Mouse (Mus musculus) MEL (cell line): Measurements from ENCODE around the gene Ttpal. TPM values are rescaled to one million over a fixed set of nuclear protein-coding genes. Genes with fewer than 3 reads are reported as not detected.

Experiments used
- DNase-seq: peaks from one replicate; pipeline ENCODE4 v3.0.0; 2011; ENCODE audit warnings: low read depth, low spot score
- H3K27ac ChIP-seq: 2 replicates; pipeline ENCODE4 v1.5.1; 2012; ENCODE audit warnings: low read depth, mild to moderate bottlenecking, control low read depth, low read length, moderate library complexity; ENCODE audit not compliant: control insufficient read depth
- H3K27me3 ChIP-seq, 2 experiments: fragments of 150-350 bp in 1 of 2; sonication (generic) in 1 of 2; 2 replicates each; pipeline ENCODE4 v1.6.1; 2012; ENCODE audit warnings: low read length in 2 of 2, mild to moderate bottlenecking in 2 of 2, improper control_type of control experiment in 1 of 2, moderate library complexity in 1 of 2; ENCODE audit not compliant: insufficient read depth in 2 of 2, control insufficient read depth in 1 of 2
- H3K36me3 ChIP-seq, 2 experiments: 2 replicates each; pipeline ENCODE4 v1.6.1; 2012 to 2014; ENCODE audit warnings: low read length in 2 of 2, improper control_type of control experiment in 1 of 2, inconsistent platforms in 1 of 2, mild to moderate bottlenecking in 1 of 2; ENCODE audit not compliant: insufficient read depth in 2 of 2, control insufficient read depth in 1 of 2
- H3K4me1 ChIP-seq, 2 experiments: fragments of 150-350 bp in 1 of 2; sonication (generic) in 1 of 2; 2 replicates each; pipeline ENCODE4 v1.6.1; 2012; ENCODE audit warnings: low read length in 2 of 2, improper control_type of control experiment in 1 of 2, mild to moderate bottlenecking in 1 of 2; ENCODE audit not compliant: insufficient read depth in 2 of 2, control insufficient read depth in 1 of 2
- H3K4me3 ChIP-seq, 2 experiments: fragments of 150-350 bp in 1 of 2; sonication (generic) in 1 of 2; 2 replicates each; pipeline ENCODE4 v1.5.1; 2012; ENCODE audit warnings: low read depth in 2 of 2, low read length in 2 of 2, mild to moderate bottlenecking in 2 of 2, moderate library complexity in 2 of 2, control low read depth in 1 of 2, improper control_type of control experiment in 1 of 2; ENCODE audit not compliant: control insufficient read depth in 1 of 2, insufficient read depth in 1 of 2
- H3K79me2 ChIP-seq: 2 replicates; pipeline ENCODE4 v1.6.1; 2012; ENCODE audit warnings: mild to moderate bottlenecking, low read length, moderate library complexity; ENCODE audit not compliant: control insufficient read depth, poor library complexity, insufficient read depth
- H3K9ac ChIP-seq: 2 replicates; pipeline ENCODE4 v1.6.1; 2012; ENCODE audit warnings: low read depth, mild to moderate bottlenecking, control low read depth, low read length, moderate library complexity; ENCODE audit not compliant: control insufficient read depth, poor library complexity, severe bottlenecking
- H3K9me3 ChIP-seq: fragments of 150-350 bp; sonication (generic); replicated peaks from 2 replicates; pipeline ENCODE4 v1.6.1; 2012; ENCODE audit warnings: mild to moderate bottlenecking, low read length, improper control_type of control experiment, moderate library complexity; ENCODE audit not compliant: insufficient read depth
- BHLHE40 ChIP-seq: IDR thresholded peaks from 2 replicates; pipeline ENCODE4 v1.6.1; 2012; ENCODE audit warnings: low read depth, mild to moderate bottlenecking, inconsistent platforms, low read length, improper control_type of control experiment, borderline replicate concordance
- E2F4 ChIP-seq: IDR thresholded peaks from 2 replicates; pipeline ENCODE4 v1.6.1; 2011; ENCODE audit warnings: low read depth, low read length, improper control_type of control experiment, borderline replicate concordance
- EP300 ChIP-seq, 2 experiments: IDR thresholded peaks; 2 replicates each; pipeline ENCODE4 v1.6.1; 2011; ENCODE audit warnings: improper control_type of control experiment in 2 of 2, low read length in 2 of 2, low read depth in 1 of 2, mild to moderate bottlenecking in 1 of 2
- ETS1 ChIP-seq: IDR thresholded peaks from 2 replicates; pipeline ENCODE4 v1.6.1; 2012; ENCODE audit warnings: low read depth, mild to moderate bottlenecking, inconsistent platforms, low read length, improper control_type of control experiment, moderate library complexity
- GABPA ChIP-seq: IDR thresholded peaks from 2 replicates; pipeline ENCODE4 v1.6.1; 2012; ENCODE audit warnings: low read depth, mild to moderate bottlenecking, inconsistent platforms, low read length, improper control_type of control experiment, moderate library complexity
- GATA1 ChIP-seq: IDR thresholded peaks from 2 replicates; pipeline ENCODE4 v1.6.1; 2011; ENCODE audit warnings: low read depth, low read length, improper control_type of control experiment
- HCFC1 ChIP-seq: IDR thresholded peaks from 2 replicates; pipeline ENCODE4 v1.6.1; 2012; ENCODE audit warnings: low read depth, mild to moderate bottlenecking, inconsistent platforms, low read length, improper control_type of control experiment, moderate library complexity
- JUND ChIP-seq: IDR thresholded peaks from 2 replicates; pipeline ENCODE4 v1.6.1; 2011; ENCODE audit warnings: low read depth, mild to moderate bottlenecking, improper control_type of control experiment, low read length
- KAT2A ChIP-seq: conservative IDR thresholded peaks from 2 replicates; pipeline ENCODE4 v1.6.1; 2012; ENCODE audit warnings: low read depth, low read length, improper control_type of control experiment, inconsistent platforms
- MAFK ChIP-seq: IDR thresholded peaks from 2 replicates; pipeline ENCODE4 v1.6.1; 2011; ENCODE audit warnings: low read depth, mild to moderate bottlenecking, low read length, improper control_type of control experiment, borderline replicate concordance
- MAZ ChIP-seq: IDR thresholded peaks from 2 replicates; pipeline ENCODE4 v1.6.1; 2012; ENCODE audit warnings: low read depth, mild to moderate bottlenecking, inconsistent platforms, low read length, improper control_type of control experiment
- MEF2A ChIP-seq: IDR thresholded peaks from 2 replicates; pipeline ENCODE4 v1.6.1; 2014; ENCODE audit warnings: low read depth, mild to moderate bottlenecking, inconsistent platforms, low read length, improper control_type of control experiment; ENCODE audit not compliant: poor library complexity, insufficient replicate concordance, severe bottlenecking; ENCODE audit errors: extremely low read depth
- MXI1 ChIP-seq: IDR thresholded peaks from 2 replicates; pipeline ENCODE4 v1.6.1; 2011; ENCODE audit warnings: mild to moderate bottlenecking, low read depth, low read length, improper control_type of control experiment
- MYB ChIP-seq: IDR thresholded peaks from 2 replicates; pipeline ENCODE4 v1.6.1; 2011; ENCODE audit warnings: mild to moderate bottlenecking, low read depth, low read length, improper control_type of control experiment
- NELFE ChIP-seq: IDR thresholded peaks from 2 replicates; pipeline ENCODE4 v1.6.1; 2011; ENCODE audit warnings: low read depth, low read length, improper control_type of control experiment
- NRF1 ChIP-seq: IDR thresholded peaks from 2 replicates; pipeline ENCODE4 v1.6.1; 2014; ENCODE audit warnings: low read depth, mild to moderate bottlenecking, inconsistent platforms, low read length, improper control_type of control experiment, moderate library complexity; ENCODE audit not compliant: poor library complexity, insufficient read depth, severe bottlenecking
- POLR2AphosphoS2 ChIP-seq: IDR thresholded peaks from 2 replicates; pipeline ENCODE4 v1.6.1; 2011; ENCODE audit warnings: low read length, improper control_type of control experiment
- POLR2AphosphoS5 ChIP-seq: IDR thresholded peaks from 2 replicates; pipeline ENCODE4 v1.6.1; 2012; ENCODE audit warnings: low read depth, borderline replicate concordance, mild to moderate bottlenecking, inconsistent platforms, low read length, moderate library complexity, mixed read lengths
- RAD21 ChIP-seq: IDR thresholded peaks from 2 replicates; pipeline ENCODE4 v1.6.1; 2011; ENCODE audit warnings: mild to moderate bottlenecking, low read depth, low read length, improper control_type of control experiment
- SIN3A ChIP-seq: IDR thresholded peaks from 2 replicates; pipeline ENCODE4 v1.6.1; 2012; ENCODE audit warnings: low read length, improper control_type of control experiment, inconsistent platforms
- SMC3 ChIP-seq: IDR thresholded peaks from 2 replicates; pipeline ENCODE4 v1.6.1; 2011; ENCODE audit warnings: low read depth, low read length, improper control_type of control experiment
- TBP ChIP-seq: IDR thresholded peaks from 2 replicates; pipeline ENCODE4 v1.8.0; 2011; ENCODE audit warnings: low read depth, low read length, improper control_type of control experiment
- TCF12 ChIP-seq: IDR thresholded peaks from 2 replicates; pipeline ENCODE4 v1.6.1; 2014; ENCODE audit warnings: low read depth, mild to moderate bottlenecking, inconsistent platforms, low read length, improper control_type of control experiment, moderate library complexity
- UBTF ChIP-seq: IDR thresholded peaks from 2 replicates; pipeline ENCODE4 v1.6.1; 2012; ENCODE audit warnings: low read depth, mild to moderate bottlenecking, inconsistent platforms, low read length, improper control_type of control experiment, moderate library complexity, borderline replicate concordance; ENCODE audit not compliant: insufficient read depth
- USF1 ChIP-seq: IDR thresholded peaks from 2 replicates; pipeline ENCODE4 v1.6.1; 2014; ENCODE audit warnings: low read depth, mild to moderate bottlenecking, inconsistent platforms, low read length, improper control_type of control experiment, moderate library complexity
- ZC3H11A ChIP-seq: IDR thresholded peaks from 2 replicates; pipeline ENCODE4 v1.6.1; 2012; ENCODE audit warnings: low read depth, mild to moderate bottlenecking, inconsistent platforms, low read length, improper control_type of control experiment
- ZKSCAN1 ChIP-seq: IDR thresholded peaks from 2 replicates; pipeline ENCODE4 v1.6.1; 2012; ENCODE audit warnings: low read depth, mild to moderate bottlenecking, inconsistent platforms, low read length, improper control_type of control experiment, moderate library complexity
- ZMIZ1 ChIP-seq: IDR thresholded peaks from 2 replicates; pipeline ENCODE4 v1.6.1; 2012; ENCODE audit warnings: low read depth, mild to moderate bottlenecking, inconsistent platforms, low read length, improper control_type of control experiment, moderate library complexity
- ZNF384 ChIP-seq: IDR thresholded peaks from 2 replicates; pipeline ENCODE4 v1.6.1; 2012; ENCODE audit warnings: low read depth, mild to moderate bottlenecking, inconsistent platforms, low read length, improper control_type of control experiment
- polyA plus RNA-seq, 2 experiments: library from polyadenylated mRNA; stranded (reverse) in 1 of 2; unstranded in 1 of 2; fragments of >175 nt in 1 of 2; fragments of >200 nt in 1 of 2; gene quantifications; 2 replicates each; pipeline versions ENCODE4 v1.2.1 to v1.2.4; 2012; ENCODE audit warnings: low replicate concordance in 2 of 2, low read depth in 1 of 2; ENCODE audit not compliant: insufficient read length in 2 of 2, insufficient read depth in 1 of 2, missing spikeins in 1 of 2
- total RNA-seq: library from RNA; depleted of rRNA; stranded (reverse); fragments of 300-350 nt; gene quantifications from 2 replicates; pipeline ENCODE4 v1.2.3, GENCODE M21; 2012

Gene Ttpal
- total and polyA plus RNA-seq, 3 experiments: 18.9 to 20.4 TPM; not detected in 1

- TF ChIP-seq MEF2A (no peak; the same call in 1 of the 2 replicates), TCF12 (peak; percentile 88), POLR2AphosphoS5 (peak; percentile 89; the same call in 1 of the 2 replicates), MAFK (no peak), BHLHE40 (no peak), ZMIZ1 (peak; percentile 98), USF1 (no peak), TBP (peak; percentile 95), NELFE (peak; percentile 96), RAD21 (no peak), ETS1 (peak; percentile 64; the same call in 1 of the 2 replicates), GATA1 (no peak), HCFC1 (peak; percentile 85), ZC3H11A (no peak), UBTF (no peak), ZKSCAN1 (no peak), SIN3A (peak; percentile 75), MYB (no peak), GABPA (no peak), KAT2A (peak; percentile 51; the same call in 1 of the 2 replicates), POLR2AphosphoS2 (peak; percentile 96)
Observed at GRCm38 (mm10) chr2:163644575-163645385, 42.7 kb downstream of the Ttpal start, which contains the start of gene Serinc3 (continued).

- Histone ChIP-seq H3K27ac (peak overlapping the region; percentile 99), H3K9ac (peak overlapping the region; percentile 89), H3K9me3 (no peaks in the 10 kb centered on the region), H3K4me1 (peaks cover 5 to 21% of the 10 kb centered on the region in 2 experiments; a peak in 3 of 4 replicates), H3K27me3 (no peaks in the 10 kb centered on the region), H3K36me3 (peaks cover 2 to 20% of the 10 kb centered on the region in 2 experiments), H3K79me2 (peaks cover 38% of the 10 kb centered on the region), H3K4me3 (peak overlapping the region; percentile 67 to 77)
- DNase-seq: peak; percentile 69
- peak; percentile 57 for TF ChIP-seq GATA1
- no peak for TF ChIP-seq POLR2AphosphoS2
- peak; percentile 53 to 58; a peak in 3 of 4 replicates for TF ChIP-seq EP300 (IDR thresholded peaks at IDR 0.05; ENCODE audit: low read depth in 1 of 2, low read length in 2 of 2)
- TF ChIP-seq MAZ: no peak
- peak; percentile 67; the same call in 1 of the 2 replicates for TF ChIP-seq TBP
- no peak for TF ChIP-seq NELFE
- TF ChIP-seq MXI1: no peak
- TF ChIP-seq HCFC1: no peak
- peak; percentile 42; the same call in 1 of the 2 replicates for TF ChIP-seq SIN3A
- TF ChIP-seq SMC3: no peak
- no peak for TF ChIP-seq KAT2A
- no peak for TF ChIP-seq JUND
- TF ChIP-seq TCF12: no peak; the same call in 1 of the 2 replicates
- no peak for TF ChIP-seq MEF2A
- peak; percentile 36 for TF ChIP-seq ETS1
- TF ChIP-seq E2F4: no peak
- no peak for TF ChIP-seq UBTF
- TF ChIP-seq NRF1: no peak
- TF ChIP-seq ZNF384: no peak; the same call in 1 of the 2 replicates
- no peak for TF ChIP-seq BHLHE40
Observed at GRCm38 (mm10) chr2:163645700-163646460, 43.8 kb downstream of the Ttpal start.
